8 mouse cellular contexts compared by ENCODE assay signal in the genomic region with DNA sequence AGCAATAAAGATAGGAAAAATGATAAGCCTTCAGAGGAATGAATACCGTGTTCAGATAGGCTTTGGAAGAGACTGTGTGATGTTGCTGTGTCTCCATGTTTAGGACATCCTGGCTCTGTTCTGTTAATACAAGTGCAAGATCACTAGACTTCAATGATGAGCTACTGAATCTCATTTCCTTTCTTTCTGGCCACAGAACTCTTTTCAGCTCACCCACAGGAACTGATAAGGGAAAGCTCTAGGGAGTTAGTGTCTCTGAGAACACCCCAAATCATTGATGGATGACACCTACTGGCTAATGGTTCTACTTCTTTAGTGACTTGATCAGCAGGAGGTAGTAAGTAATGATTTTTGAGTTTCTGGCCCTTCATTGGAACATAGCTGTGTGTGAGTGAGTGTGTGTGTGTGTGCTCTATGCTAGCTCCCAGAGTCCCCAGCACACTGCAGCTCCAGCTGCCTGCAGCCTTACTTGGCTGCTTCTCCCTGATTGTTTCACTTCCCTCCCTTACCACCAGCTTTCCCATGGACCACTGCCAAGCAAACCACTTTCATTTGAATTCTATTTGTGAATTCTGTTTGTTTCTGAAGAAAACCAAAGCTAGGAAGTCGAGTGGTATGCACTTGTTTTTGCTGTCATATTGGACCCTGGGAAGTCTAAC. TPM values are rescaled to one million over a fixed set of nuclear protein-coding genes. Genes with fewer than 3 reads are reported as not detected.
DNase-seq lines count a peak whose midpoint lies in the region; ATAC-seq and TF ChIP-seq lines count a peak whose summit lies in the region.

No protein-coding gene starts in this region.

- H3K4me2 ChIP-seq in kidney, embryonic 15.5 days: no peak overlapping the region
- H3K4me2 ChIP-seq in heart, postnatal 0 days (ENCODE audit: low read depth, low read length): peak overlapping the region; percentile 16; the same call in 1 of the 2 replicates

- H3K4me3 ChIP-seq in kidney, embryonic 15.5 days (replicated peaks): no peak overlapping the region
- H3K4me3 ChIP-seq in heart, postnatal 0 days (ENCODE audit: low read depth, low read length): no peak overlapping the region
- H3K4me3 ChIP-seq in thymus, adult 2 months (ENCODE audit: control insufficient read depth, insufficient read depth, low read length): no peak overlapping the region

- 65% methylated on average over 2 of the region's 2 CpGs for WGBS in kidney, embryonic 15.5 days
- WGBS in heart, postnatal 0 days: 28% methylated on average over 2 of the region's 2 CpGs
- WGBS in thymus, adult 2 months: 44% methylated on average over 2 of the region's 2 CpGs

- TF ChIP-seq EP300 in heart, postnatal 0 days (IDR thresholded peaks at IDR 0.05; ENCODE audit: low read depth): no peak

- TF ChIP-seq POLR2A in thymus, adult 2 months (IDR thresholded peaks at IDR 0.05; ENCODE audit: control insufficient read depth, extremely low read depth, insufficient read depth, low read length, poor library complexity): no peak

- no peak for TF ChIP-seq CTCF in heart, postnatal 0 days (IDR thresholded peaks at IDR 0.05; ENCODE audit: low read depth)
- no peak for TF ChIP-seq CTCF in thymus, adult 2 months (IDR thresholded peaks at IDR 0.05; ENCODE audit: borderline replicate concordance, control insufficient read depth, extremely low read depth, insufficient read depth, low read length, poor library complexity)

- H3K9me3 ChIP-seq in kidney, embryonic 15.5 days (replicated peaks): no peaks in the 10 kb centered on the region
- H3K9me3 ChIP-seq in heart, postnatal 0 days (replicated peaks; ENCODE audit: control insufficient read depth, low read length): no peaks in the 10 kb centered on the region

- H3K4me1 ChIP-seq in kidney, embryonic 15.5 days: 0 out of 2 replicates have a peak, but pooled peaks cover 2% of the 10 kb centered on the region
- peaks cover 9% of the 10 kb centered on the region; the same call in 1 of the 2 replicates for H3K4me1 ChIP-seq in heart, postnatal 0 days (ENCODE audit: control insufficient read depth, insufficient read depth)
- no peaks in the 10 kb centered on the region for H3K4me1 ChIP-seq in thymus, adult 2 months (replicated peaks; ENCODE audit: control insufficient read depth, insufficient read depth, low read length)

- no peak for ATAC-seq in kidney, embryonic 15.5 days (replicated peaks; ENCODE audit: low FRiP score)
- peak; percentile 87 for ATAC-seq in heart, postnatal 0 days (ENCODE audit: insufficient read depth, low read depth)

- no peaks in the 10 kb centered on the region for H3K27me3 ChIP-seq in kidney, embryonic 15.5 days
- no peaks in the 10 kb centered on the region for H3K27me3 ChIP-seq in heart, postnatal 0 days (ENCODE audit: control insufficient read depth, insufficient read depth, low read length)
- no peaks in the 10 kb centered on the region for H3K27me3 ChIP-seq in thymus, adult 2 months (ENCODE audit: control insufficient read depth, insufficient read depth, low read length)

- no peaks in the 10 kb centered on the region for H3K36me3 ChIP-seq in kidney, embryonic 15.5 days
- no peaks in the 10 kb centered on the region for H3K36me3 ChIP-seq in heart, postnatal 0 days (replicated peaks; ENCODE audit: control insufficient read depth, insufficient read depth, low read length)
- no peaks in the 10 kb centered on the region for H3K36me3 ChIP-seq in thymus, adult 2 months (ENCODE audit: control insufficient read depth, insufficient read depth, low read length)

- DNase-seq in kidney, postnatal 10 days: peak; percentile 72
- peak; percentile 70 for DNase-seq in fibroblast of lung, adult 2 months (ENCODE audit: low read depth)
- peak; percentile 62 for DNase-seq in heart, postnatal 0 days (ENCODE audit: low spot score)
- peak; percentile 41 to 42 for DNase-seq in left cerebral cortex, adult 18-20 months (ENCODE audit: low spot score in 2 of 2)
- DNase-seq in right cerebral cortex, postnatal 14 days: peak; percentile 58
- no peak for DNase-seq in urinary bladder, postnatal 25 days (ENCODE audit: low spot score)
- no peak for DNase-seq in thymus, adult 2 months

- no peak overlapping the region for H3K27ac ChIP-seq in kidney, embryonic 15.5 days
- H3K27ac ChIP-seq in heart, postnatal 0 days (ENCODE audit: low read depth): peak overlapping the region; percentile 61
- H3K27ac ChIP-seq in thymus, adult 2 months (ENCODE audit: control insufficient read depth, insufficient read depth, low read length): no peak overlapping the region

- no peak overlapping the region for H3K9ac ChIP-seq in kidney, embryonic 15.5 days
- no peak overlapping the region for H3K9ac ChIP-seq in heart, postnatal 0 days (replicated peaks; ENCODE audit: low read depth, low read length)

RNA-seq across cellular contexts. Expression of a gene that starts 10.6 kb away (rescaled TPM):
- polyA plus RNA-seq in kidney, embryonic 15.5 days (2015; fragmentation: Nextera tagmentation; extraction: Ambion mirVana): 16.4 and 17.4 TPM in 2 replicates
- 15.6 and 18.7 TPM in 2 replicates for total RNA-seq in heart, postnatal 0 days (2014; rRNA removed; ENCODE audit: low replicate concordance)
- polyA plus RNA-seq in heart, postnatal 0 days (2015; fragmentation: Nextera tagmentation; extraction: Ambion mirVana): 8.2 and 8.5 TPM in 2 replicates
- total RNA-seq in left cerebral cortex, adult 18-20 months (2021): 100 to 1,000 TPM; 145 to 160 TPM
- polyA plus RNA-seq in thymus, adult 2 months (2012; rRNA removed): 2.3 and 3.2 TPM in 2 replicates

Comparison
In these comparisons a context has a peak if more than half of its experiments do, and no peak if none do; other contexts are left out.
1. DNase-seq: peak in kidney, postnatal 10 days (single experiment), fibroblast of lung, adult 2 months (single experiment), heart, postnatal 0 days (single experiment), left cerebral cortex, adult 18-20 months (2 of 2) and right cerebral cortex, postnatal 14 days (single experiment); none in urinary bladder, postnatal 25 days (single experiment) and thymus, adult 2 months (single experiment).